Mouse (Mus musculus) cerebellum, adult 8-10 months (tissue): Measurements from ENCODE around the gene Nppb.

Experiments used
- DNase-seq: peaks from one replicate; pipeline ENCODE4 v3.0.0; 2022

Nppb gene

DNA sequence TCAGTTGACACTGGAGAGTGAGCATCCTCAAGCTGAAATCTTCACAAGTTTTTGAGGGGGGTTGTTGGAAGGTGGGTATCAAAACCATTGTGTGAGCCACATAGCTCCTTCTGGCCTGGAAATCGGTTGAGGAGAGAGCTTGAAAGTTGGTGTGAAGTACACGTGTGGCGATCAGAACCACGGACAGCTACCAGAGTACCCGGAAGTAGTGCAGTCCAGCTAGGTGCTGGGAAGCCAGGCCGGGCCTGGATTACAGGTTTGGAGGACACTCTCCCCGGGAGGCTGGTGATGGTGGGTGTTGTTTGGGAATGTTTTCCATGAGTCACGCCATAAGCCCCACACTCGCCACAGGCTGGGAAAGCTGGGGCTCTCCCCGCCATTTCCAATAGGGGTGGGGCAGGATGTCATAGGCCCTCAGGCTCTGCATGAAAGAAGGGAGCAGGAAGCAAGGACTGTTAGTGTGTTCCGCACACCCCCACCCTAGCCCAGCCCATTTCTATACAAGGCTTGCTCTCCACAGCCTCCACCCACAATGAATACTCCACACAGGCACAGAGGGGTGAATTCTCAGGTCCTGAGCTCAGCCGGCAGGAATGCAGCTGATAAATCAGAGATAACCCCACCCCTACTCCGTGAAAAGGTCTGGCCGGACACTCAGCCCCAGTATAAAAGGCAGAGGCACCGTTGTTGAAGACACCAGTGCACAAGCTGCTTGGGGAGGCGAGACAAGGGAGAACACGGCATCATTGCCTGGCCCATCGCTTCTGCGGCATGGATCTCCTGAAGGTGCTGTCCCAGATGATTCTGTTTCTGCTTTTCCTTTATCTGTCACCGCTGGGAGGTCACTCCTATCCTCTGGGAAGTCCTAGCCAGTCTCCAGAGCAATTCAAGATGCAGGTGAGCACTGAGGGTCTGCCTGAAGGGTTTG, at the start of gene Nppb:
TSS of gene Nppb (plus strand) at position 584 of the 928 bp plus-strand sequence.
- DNase-seq: no peak

DNA sequence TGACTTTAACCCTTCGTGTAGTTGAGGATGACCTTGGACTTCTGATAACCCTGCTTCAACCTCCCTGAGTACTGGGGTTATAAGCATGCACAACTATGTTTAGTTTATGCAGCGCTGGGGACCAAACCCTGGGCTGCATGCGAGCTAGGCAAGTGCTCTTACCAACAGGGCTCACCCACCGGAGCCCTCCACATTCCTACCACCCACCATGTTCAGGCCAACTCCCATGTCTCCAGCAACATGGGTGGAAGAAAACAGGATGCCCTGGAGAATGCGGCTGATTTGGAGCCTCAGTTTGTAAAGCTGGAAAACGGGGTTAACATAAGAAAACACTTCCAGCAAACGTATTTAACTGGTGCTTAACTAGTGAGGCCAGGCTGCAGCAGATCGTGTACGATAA, 49.7 kb upstream of the Nppb start:
- DNase-seq: no peak

DNA sequence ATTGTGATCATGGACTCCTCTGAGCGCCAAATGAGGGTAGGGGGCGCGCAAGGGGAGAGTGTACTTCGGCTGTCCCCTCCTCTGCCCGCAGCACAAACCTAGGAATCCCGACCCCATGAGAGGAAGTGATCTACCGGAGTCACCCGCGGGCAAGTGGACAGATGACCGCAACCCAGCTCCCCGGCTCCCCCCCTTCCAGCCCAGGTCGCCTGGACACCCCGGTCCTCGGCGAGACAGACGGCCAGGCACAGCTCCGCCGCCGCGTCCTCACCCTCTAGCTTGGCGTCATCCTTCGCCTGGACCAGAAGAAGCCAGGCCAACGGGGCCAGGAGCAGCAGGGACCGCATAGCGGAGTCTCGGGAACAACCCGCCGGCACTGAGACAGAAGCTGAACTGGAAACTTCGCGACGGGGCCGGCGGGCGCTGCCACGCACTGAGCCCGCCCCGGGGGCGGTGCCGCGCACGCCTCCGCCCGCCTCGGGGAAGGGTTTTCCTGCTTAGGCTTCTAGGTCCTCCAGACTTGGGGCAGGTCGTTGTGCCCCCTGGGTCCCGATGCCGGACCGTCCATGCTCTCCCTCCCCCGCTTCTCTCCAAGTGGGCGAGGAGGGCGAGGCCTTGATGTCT, 49.1 kb upstream of the Nppb start, which contains the start of gene Plod1:
TSS of gene Plod1 (minus strand) at position 437 of the 624 bp plus-strand sequence.
- peak; percentile 60 for DNase-seq

DNA sequence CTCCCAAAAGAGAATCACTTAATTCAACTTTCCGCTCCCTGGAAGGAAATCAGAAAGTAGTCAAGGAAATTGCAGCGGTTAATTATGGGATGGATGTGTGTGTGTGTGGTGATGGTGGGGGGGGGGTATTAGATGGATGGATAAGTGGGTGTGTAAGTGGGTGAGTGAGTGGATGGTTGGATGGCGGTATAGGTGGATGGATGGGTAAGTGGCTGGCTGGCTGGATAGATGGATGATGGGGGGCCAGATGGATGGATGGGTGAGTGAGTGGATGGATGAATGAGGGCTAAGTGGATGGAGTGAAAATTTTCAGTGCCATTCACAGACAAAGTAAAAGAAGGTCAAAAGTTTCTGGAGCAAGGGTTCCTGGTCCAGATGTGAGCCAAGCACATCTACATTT, 48.6 kb upstream of the Nppb start:
- no peak for DNase-seq

DNA sequence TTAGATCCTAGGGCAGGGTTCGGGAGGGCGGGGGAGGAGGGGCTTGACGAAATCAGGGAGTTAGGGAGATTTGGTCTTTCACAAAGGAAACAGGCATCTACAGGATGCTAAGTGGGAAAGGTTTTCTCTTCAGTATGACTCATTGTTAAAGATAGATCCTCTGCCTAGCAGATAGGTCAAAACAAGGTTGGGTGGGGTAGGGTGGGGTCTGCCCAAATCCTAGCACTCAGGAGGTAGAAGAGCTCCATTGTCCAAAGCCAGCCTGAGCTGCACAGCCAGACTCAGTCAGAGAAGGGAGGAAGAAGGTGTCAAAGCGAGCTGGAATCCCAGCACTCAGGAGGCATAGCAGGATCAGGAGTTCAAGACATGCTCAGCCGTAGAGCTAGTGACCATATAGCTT, 48.1 kb upstream of the Nppb start:
- DNase-seq: no peak

DNA sequence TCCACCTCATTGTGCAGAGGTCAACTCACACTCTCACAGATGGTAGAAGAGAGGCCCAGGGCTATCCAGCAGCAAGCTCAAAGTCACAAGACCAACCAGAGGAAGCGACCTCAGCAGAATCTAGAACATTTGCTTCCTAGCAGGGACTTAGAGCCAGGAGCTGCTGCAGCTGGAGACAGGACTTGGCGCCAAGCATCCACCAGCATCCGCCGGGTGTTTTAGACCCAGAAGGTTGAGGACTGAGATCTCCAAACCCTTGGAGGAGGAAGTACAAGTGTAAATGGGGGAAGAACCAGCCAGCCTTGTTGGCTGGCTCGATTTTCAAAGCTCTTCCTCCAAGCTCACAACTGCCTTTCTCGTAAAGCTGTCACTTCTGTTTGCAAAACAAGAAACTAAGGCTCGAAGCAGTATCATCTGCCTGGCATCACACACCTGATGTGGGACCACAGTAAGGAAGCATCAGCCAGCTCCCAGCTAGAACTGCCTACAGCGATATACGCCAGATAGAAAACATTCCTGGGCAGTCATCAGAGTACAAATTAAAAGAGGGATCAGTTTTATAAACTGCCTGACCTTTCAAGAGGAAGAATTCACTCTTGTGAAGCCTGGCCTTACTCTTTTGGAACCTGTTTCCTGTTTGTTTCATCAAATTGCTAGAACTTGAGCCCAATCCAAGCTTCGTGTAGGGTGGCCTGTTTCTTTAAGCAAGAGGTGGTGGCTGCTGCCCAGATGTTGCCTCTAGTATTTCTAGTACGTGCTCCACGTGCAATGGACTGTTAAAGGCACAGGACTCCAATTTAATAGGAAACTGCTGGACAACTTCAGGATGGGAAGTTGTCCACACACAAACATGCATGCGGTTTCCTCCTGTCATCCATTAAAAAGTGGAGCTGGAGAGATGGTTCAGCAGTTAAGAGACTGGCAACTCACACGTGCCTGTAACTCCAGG, 47.2 kb upstream of the Nppb start:
- DNase-seq: no peak

DNA sequence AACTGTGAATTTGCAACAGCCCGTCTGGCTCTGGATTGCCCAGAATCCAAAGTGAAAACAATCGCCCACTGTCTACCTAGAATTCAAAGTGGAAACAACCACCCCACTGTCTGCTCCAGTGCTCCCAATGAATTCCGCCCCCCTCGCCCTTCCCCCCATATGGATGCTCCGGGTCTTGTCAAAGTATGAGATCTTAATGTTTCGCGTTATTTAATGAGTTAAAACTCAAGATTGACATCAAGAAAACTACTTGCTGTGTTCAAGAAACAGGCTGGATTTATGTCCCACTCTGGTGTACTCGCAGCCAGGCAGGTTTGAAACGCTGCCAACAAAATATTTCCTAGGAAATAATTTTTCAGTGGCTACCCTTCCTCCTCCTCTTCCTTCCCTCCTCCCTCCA, 45.5 kb upstream of the Nppb start:
- no peak for DNase-seq

DNA sequence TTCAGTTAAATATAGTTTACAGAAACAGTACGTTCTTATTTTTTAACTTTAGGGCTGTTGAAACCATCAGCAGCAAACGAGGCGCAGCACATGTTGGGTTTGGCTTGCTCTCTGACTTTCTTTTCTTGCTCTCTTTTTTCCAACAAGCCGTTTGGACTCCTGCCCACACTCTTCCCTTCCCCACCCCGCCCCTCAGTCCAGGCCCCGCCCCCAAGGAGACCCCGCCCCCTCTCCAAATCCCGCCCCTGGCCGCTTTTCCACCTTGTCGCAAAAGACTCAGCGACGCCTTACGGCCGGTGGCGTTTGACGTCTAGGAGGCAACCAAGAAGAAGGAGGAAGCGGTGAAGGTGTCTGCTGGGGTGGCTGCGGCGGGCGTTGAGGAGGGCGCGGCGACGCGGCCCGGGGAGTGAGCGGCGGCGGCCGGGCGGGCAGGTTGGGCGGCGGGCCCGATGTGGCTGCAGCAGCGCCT, 45.0 kb upstream of the Nppb start, which contains the start of gene 2510039O18Rik:
TSS of gene 2510039O18Rik (plus strand) at position 320 of the 469 bp plus-strand sequence.
- peak; percentile 75 for DNase-seq

DNA sequence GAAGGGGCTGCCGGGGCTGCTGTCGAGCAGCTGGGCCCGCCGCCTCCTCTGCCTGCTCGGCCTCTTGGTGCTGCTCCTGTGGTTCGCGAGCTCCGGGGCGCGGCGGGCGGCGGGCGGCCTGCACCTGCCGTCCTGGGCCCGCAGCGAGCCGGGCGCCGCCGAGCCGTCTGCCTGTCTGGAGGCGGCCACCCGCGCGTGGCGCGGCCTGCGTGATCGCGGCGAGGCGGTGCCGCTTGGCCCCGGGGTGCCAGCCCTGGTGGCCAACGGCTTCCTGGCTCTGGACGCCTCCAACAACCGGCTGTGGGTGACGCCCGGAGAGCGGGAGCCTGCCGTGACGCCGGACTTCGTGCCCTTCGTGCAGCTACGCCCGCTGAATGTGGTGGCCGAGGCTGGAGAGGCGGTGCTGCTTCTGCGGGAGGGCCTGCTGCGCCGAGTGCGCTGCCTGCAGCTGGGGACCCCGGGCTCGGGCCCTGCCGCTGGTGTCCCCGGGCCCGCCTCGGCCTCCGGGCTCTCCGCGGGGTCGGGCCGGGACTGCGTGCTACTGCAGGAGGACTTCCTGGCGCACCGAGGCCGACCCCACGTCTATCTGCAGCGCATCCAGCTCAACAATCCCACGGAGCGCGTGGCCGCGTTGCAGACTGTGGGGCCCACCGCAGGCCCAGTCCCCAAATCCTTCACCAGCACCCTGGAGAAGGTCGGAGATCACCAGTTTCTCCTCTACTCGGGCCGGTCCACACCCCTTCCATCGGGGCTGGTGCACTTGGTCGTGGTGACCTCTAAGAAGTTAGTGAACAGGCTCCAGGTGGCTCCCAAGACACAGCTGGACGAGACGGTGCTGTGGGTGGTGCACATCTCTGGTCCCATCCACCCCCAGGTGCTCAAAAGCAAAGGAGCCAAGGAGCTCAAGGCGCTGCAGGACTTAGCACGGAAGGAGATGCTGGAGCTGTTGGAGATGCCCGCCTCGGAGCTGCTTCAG, 44.3 kb upstream of the Nppb start:
- DNase-seq: peak; percentile 22

DNA sequence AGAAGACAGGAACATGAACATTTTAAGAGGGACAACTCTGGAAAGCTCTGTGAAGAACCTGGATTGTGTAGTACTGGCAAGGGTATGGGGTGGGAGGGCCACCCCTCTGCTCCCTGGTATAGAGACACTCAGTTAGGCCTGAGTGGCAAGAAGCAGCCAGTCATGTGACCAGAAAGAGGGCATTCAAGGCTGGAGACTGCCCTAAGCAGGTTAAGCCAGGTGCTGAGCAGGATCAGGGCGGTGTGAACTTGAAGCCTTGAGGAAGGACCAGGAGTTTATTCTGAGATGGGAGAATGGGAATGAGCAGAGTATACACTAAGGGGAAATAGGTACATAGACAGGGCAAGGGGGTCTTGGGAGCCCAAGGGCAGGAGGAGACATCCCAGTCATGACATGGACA, 42.6 kb upstream of the Nppb start:
- DNase-seq: no peak

DNA sequence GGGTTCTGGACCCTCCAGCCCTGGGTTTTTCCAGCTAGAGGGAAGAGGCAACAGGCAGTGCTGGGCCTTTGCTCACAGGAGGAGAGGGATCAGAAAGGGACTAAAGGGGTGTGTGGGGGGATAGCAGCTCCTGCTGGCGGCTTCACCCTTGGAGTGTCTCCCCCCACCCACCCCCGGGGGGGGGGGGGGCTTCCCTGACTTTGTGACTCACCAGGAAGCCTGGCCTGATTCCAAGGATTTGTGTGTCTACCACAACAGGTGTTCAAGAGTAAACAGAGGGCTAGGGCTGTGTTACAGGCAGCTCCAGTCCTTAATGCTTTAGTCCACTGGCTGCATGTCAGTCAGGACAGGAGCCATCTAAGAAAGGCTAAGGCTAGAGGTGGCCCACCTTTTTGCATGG, 38.1 kb upstream of the Nppb start:
- no peak for DNase-seq

DNA sequence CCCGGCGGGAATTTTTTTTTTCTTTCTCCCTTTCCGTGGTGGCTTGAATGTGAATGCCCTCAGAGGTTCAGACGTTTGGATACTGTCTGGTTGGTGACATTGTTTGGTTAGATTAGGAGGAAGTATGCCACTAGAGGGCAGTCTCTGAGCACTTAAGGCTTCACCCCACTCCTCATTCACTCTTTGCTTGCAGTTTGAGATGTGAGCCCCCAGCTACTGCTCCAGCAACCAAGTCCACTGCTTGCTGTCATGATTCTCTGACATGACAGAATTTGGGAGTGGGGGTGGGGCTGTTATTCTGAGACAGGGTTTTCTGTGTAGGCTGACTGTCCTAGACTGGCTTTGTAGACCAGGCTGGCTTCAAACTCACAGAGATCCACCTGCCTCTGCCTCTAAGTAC, 32.0 kb upstream of the Nppb start:
- no peak for DNase-seq

DNA sequence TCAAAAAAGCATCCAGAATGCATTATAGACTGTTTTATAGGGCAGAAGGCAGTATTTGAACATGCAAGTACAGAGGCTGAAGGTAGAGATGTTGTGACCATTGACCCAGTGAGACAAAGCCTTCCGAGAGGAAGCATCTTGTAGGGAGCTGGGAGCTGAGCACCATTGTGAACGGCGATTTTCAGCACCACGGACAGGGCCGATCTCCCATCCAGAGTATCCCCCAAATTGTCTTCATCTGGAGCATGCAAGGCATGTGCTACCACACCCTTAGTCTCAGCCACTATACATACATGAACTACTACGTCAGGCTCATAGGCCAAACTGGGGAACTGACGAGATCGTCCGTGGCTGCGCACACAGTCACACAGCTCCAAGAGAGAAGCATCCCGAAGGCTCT, 28.4 kb upstream of the Nppb start:
- DNase-seq: no peak

DNA sequence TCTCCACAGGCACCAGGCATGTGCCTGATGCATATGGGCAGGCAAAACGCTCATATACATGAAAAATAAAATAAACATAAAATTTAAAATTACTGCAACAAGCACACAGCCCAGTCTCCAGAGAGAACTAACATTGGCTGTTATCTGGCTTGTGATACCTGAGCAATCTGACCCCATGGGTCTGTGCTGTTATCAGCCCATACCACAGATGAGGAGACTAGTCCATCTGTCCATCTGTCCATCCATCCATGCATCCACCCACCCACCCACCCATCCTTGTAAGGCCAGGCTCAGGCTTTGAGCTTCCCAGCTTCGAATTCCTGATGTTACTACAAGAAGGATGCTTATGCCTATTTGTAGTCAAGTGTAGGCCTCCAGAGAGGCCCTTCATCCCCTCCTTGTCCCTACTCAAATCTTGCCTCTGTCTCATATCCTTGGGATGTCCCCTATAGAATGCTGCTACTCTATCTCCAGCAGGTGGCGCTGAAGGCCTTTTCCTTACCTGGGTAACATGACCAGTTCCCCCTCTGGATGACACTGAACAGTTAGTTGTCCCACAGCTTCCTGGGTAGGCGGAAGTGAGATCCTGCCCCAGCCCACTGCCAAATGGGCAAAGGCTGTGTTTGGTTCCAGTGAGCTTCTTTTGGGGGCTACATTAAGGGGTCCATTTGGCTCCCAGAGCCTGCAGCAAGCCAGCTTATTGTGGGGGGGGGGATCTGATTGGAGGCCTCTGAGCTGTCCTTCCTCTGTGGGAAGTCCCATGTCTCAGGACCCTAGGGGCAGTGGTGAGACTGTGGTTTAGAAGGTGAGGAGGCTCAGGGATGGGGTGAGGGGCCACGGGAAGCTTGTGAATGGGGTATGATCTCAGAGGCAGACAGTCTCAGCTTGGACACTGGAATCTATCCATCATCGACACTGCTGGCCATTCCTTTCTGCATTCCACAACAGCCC, 25.4 kb upstream of the Nppb start:
- DNase-seq: no peak

DNA sequence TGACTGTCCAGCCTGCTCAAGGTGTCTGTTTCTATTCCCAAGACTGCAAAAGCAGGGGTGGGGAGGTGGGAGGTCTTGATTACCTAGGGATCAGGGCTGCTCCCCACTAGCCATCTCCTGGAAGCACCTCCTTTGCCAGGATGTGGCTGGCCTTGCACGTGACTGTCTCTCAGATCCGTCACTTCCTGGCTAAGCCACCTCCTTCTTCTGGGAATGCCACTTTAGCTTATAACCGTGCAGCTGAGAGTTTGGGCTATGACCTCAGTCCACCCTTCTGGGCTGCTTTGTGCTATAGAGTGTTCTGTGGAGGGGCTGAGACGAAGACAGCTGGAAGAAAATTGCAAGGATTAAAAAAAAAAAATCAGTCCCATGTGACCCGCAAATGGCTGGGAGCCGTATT, 22.8 kb upstream of the Nppb start:
- no peak for DNase-seq

DNA sequence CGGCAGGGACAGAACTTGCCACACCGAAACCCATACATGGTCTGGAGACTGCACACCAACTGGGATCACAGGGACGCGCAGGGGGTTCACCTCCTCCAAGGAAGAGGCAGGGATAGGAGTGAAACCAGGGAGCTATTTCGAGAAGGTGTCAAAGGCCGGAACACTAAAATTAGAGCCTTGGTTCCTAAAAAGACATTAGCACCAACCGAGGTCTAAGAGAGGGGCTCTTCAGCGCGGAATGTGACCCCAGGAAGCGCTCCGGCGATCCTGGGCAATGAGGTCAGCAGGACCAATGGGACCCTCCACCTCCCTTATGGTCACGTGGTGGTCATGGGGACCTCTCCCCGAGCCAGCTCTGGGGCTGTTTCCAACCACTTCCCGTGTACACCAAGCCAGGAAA, 22.0 kb upstream of the Nppb start:
- DNase-seq: no peak

DNA sequence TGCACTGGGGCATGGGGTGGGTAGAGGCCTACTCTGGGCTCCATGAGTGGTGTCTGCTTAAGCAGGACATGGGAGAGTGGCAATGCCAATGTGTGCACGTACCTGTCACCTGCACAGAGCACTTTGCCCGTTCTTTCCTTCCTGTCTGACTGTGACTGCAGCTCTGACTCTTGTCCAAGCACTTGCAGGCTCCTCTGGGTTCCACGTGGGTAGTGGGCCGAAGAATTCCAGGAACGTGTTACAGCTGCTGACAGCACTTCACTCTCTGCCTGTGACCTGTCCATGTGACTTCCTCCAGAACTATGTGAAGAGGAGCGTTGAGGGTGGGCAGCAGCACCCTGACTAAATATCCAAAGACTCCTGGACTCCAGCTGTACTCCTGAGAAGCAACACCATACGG, 19.9 kb upstream of the Nppb start:
- DNase-seq: no peak

DNA sequence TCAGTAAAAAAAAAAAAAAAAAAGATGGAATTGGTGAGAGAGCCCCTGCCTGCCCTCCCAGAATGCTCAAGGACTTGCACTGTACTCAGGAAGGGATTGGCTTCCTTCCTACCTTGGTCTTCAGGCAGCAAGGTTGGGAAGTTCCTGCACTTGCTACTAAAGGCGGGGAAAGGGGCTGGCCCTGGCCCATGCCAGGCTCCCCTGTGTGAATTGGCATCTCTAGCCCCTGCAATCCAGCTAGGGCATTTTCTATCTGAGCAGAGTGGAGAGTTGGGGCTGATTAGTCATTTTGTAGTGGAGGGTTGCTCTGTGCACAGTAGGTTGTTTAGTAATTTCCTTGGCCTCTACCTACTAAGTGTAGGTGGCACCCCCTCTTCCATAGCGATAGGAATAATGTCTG, 16.8 kb upstream of the Nppb start:
- DNase-seq: no peak

DNA sequence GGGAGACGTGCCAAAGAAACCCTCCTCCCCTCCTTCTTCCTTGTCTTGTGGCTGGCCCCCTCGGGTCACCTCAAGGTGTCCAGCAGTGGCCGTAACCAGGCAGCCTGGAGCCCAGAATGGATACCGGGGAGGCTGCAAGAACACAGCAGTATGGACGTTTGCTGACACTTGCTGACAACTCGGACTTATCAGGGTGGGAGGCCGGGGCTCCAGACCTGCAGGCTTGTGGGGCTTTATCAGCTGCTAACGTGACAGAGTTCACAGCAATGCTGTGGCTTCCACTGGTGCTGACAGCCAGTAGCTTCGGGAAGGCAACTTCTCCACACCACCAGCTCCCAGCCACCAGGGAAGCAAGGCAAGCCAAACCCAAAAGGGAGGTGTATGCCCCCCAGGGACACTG, 16.3 kb upstream of the Nppb start:
- DNase-seq: no peak

DNA sequence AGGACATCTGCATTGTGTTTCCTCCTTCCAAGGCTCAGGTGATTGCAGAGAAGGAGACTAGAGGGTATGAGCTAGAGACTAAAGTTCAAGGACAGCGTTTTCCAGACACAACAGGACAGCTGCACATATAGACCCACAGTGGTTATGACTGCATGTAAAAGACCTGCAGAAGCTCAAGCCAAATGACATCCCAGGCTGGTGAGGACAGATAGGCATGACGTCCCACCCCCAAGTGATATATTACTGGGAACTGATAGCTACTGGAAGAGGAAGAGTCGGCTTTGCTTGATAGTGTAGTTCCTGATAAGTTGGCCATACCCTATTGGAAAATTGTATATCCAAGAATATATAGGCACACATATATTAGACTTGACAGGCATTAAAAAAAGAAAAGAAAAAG, 9.4 kb upstream of the Nppb start:
- no peak for DNase-seq

DNA sequence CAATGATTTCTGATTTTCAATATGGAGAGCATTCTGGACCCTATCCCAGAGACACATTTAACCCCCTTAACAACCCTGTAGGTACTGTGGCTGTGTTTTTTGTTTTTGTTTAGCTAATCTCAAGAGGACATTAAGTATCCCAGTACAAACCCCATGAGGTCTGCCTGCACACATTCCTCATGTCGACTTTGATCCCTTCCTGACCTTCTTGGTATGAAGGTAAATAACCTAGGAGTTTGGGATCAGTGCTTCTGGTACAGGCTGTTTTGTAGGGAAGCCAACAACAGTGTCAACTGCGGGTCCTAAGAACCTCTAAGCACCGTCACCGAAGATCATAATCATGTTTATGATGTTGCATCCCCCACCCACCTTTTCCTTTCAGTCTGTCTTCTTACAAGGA, 7.9 kb upstream of the Nppb start:
- no peak for DNase-seq
